Mouse (Mus musculus) hindbrain, embryonic 14.5 days (tissue): ENCODE results near the gene Dnase1l2. TPM values are rescaled to one million over a fixed set of nuclear protein-coding genes. Genes with fewer than 3 reads are reported as not detected.
A peak's percentile ranks its signal among the peaks of the same experiment; 100 is the strongest.

Source experiments
- ATAC-seq: fragments of 200-750 bp; cut with Nextera tagmentation; 2 replicates; pipeline ENCODE4 v1.8.0; 2017; ENCODE audit warnings: moderate number of reproducible peaks, mild to moderate bottlenecking, moderate TSS enrichment, moderate library complexity; ENCODE audit not compliant: low FRiP score
- DNase-seq: peaks from one replicate; pipeline ENCODE4 v3.0.0-alpha.2; 2015; ENCODE audit warnings: low spot score
- H3K27ac ChIP-seq: fragments of 300-500 bp; sonication (generic); 2 replicates; pipeline ENCODE4 v1.5.1; 2014; ENCODE audit warnings: mild to moderate bottlenecking, moderate library complexity
- H3K27me3 ChIP-seq: fragments of 300-500 bp; sonication (generic); 2 replicates; pipeline ENCODE4 v1.6.1; 2014; ENCODE audit warnings: mild to moderate bottlenecking, low read length, mixed read lengths; ENCODE audit not compliant: control insufficient read depth, insufficient read depth
- H3K36me3 ChIP-seq: fragments of 300-500 bp; sonication (generic); replicated peaks from 2 replicates; pipeline ENCODE4 v1.6.1; 2014; ENCODE audit not compliant: control insufficient read depth, insufficient read depth
- H3K4me1 ChIP-seq: fragments of 300-500 bp; sonication (generic); replicated peaks from 2 replicates; pipeline ENCODE4 v1.6.1; 2014; ENCODE audit warnings: antibody characterized with exemption, low read length, mixed read lengths; ENCODE audit not compliant: control insufficient read depth, insufficient read depth
- H3K4me2 ChIP-seq: fragments of 300-500 bp; sonication (generic); replicated peaks from 2 replicates; pipeline ENCODE4 v1.6.1; 2014; ENCODE audit warnings: mild to moderate bottlenecking, moderate library complexity
- H3K4me3 ChIP-seq: fragments of 300-500 bp; sonication (generic); replicated peaks from 2 replicates; pipeline ENCODE4 v1.5.1; 2014; ENCODE audit warnings: mild to moderate bottlenecking, low read length
- H3K9ac ChIP-seq: fragments of 300-500 bp; sonication (generic); 2 replicates; pipeline ENCODE4 v1.6.1; 2014
- H3K9me3 ChIP-seq: fragments of 300-500 bp; sonication (generic); 2 replicates; pipeline ENCODE4 v1.6.1; 2016; ENCODE audit warnings: low read length; ENCODE audit not compliant: control insufficient read depth
- WGBS: fragments of 180-500 bp; shearing (Covaris S2); extraction: QIAGEN DNeasy Blood & Tissue Kit; methylation state at CpG from one replicate; pipeline ENCODE4 v1.1.7; 2014; 5-methylcytosine and 5-hydroxymethylcytosine counted together
- polyA plus RNA-seq: library from polyadenylated mRNA; unstranded; fragments of >200 nt; fragmentation: Nextera tagmentation; extraction: Ambion mirVana; gene quantifications from 2 replicates; pipeline ENCODE4 v1.2.1, GENCODE M21; 2014

Dnase1l2 gene
- polyA plus RNA-seq, 1 experiment from 2014 or later = 6.0 TPM

DNA sequence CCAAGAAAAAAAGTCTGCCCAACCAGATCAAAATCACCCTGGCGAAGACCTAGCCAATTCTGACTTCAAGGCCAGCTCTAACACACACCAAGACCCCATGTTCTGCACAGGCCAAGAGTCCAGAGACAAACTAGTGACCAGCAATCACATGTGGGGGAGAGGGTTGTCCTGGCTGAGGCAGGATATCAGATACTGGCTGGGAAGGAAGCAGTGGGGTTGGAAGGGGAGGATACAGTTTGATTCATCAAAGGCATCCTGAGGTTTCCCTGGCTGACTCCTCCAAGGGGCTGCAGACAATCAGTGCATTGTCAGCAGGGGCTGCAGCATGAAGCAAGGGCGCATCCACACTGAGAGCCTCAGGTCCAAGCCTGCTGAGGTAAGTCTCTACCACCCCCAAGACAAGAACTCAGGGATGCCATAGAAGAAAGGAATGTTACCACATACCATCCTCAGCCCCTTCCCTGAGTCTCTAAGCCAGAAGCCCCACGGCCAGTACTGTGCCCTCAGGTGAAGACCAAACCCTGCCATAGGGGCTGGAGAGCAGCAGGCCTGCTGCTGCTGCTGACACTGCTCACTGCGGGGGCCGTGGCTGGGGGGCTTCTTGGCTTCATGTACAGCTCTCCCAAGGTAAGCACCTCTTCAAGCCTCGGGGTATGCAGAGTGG is 30.8 kb upstream of the Dnase1l2 start, which contains the start of gene Bricd5:
Gene Bricd5 (plus strand): TSS at position 273 of the 664 bp plus-strand sequence.
- no peak within 1 kb of the TSS for H3K9ac ChIP-seq
- H3K27ac ChIP-seq = no peak within 1 kb of the TSS
- no peak for DNase-seq

DNA sequence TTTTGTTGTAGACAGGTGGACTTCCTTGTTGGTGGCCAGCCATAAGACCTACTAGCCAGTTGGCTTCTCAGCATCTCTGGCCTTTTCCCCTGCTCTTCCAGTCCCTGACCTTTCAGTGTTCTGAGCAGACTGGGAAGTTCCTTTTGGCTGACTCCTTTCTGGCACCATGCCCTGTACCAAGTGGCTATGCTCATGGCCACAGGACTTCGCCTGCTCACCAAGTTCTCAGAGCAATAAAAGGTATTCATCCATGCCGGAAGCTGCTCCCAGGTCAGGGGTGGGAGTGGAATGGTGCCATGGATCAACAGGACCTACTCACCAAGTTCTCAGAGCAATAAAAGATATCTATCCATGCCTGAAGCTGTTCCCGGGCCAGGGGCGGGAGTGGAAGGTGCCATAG is 29.6 kb upstream of the Dnase1l2 start:
- no peaks in the 10 kb centered on the region for H3K9me3 ChIP-seq
- peak overlapping the region; percentile 94 for H3K4me3 ChIP-seq
- ATAC-seq (no peak), DNase-seq (no peak)
- peaks cover 52% of the 10 kb centered on the region for H3K36me3 ChIP-seq
- no peak overlapping the region for H3K27ac ChIP-seq
- H3K27me3 ChIP-seq = no peaks in the 10 kb centered on the region
- peaks cover 20% of the 10 kb centered on the region for H3K4me1 ChIP-seq
- H3K4me2 ChIP-seq = peak overlapping the region; percentile 99
- no peak overlapping the region for H3K9ac ChIP-seq
- WGBS = 86% methylated on average over 4 of the region's 4 CpGs

More for the DNA sequence above, 30.8 kb upstream of the Dnase1l2 start, which contains the start of gene Bricd5:
- 75% methylated on average over 6 of the region's 6 CpGs for WGBS
- peaks cover 20% of the 10 kb centered on the region for H3K4me1 ChIP-seq
- no peak for ATAC-seq
- no peaks in the 10 kb centered on the region for H3K9me3 ChIP-seq
- H3K27me3 ChIP-seq = no peaks in the 10 kb centered on the region
- H3K4me2 ChIP-seq = peak within 1 kb of the TSS; percentile 99; the same call in 1 of the 2 replicates
- peaks cover 52% of the 10 kb centered on the region for H3K36me3 ChIP-seq
- no peak within 1 kb of the TSS for H3K4me3 ChIP-seq

DNA sequence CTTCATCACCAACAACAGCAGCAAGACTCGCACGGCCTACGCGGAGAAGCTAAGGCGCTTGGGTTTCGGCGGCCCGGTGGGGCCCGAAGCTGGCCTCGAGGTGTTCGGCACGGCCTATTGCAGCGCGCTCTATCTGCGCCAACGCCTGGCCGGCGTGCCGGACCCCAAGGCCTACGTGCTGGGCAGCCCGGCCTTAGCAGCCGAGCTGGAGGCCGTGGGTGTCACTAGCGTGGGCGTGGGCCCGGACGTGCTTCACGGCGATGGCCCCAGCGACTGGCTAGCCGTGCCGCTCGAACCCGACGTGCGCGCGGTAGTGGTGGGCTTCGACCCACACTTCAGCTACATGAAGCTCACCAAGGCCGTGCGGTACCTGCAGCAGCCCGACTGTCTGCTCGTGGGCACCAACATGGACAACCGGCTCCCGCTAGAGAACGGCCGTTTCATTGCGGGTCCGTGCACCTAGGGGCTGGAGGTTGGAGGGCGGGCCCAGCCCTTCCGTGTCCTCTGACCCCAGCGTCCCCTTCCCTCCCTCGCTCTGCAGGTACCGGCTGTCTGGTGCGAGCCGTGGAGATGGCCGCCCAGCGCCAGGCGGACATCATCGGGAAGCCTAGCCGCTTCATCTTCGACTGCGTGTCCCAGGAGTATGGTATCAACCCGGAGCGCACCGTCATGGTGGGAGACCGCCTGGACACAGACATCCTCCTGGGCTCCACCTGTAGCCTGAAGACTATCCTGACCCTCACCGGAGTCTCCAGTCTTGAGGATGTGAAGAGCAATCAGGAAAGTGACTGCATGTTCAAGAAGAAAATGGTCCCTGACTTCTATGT is 28.0 kb upstream of the Dnase1l2 start:
- H3K9me3 ChIP-seq = no peaks in the 10 kb centered on the region
- H3K4me3 ChIP-seq = peak overlapping the region; percentile 94
- peak; percentile 21 for ATAC-seq
- H3K27me3 ChIP-seq = no peaks in the 10 kb centered on the region
- peaks cover 20% of the 10 kb centered on the region for H3K4me1 ChIP-seq
- DNase-seq = no peak
- H3K27ac ChIP-seq = peak overlapping the region; percentile 84
- H3K4me2 ChIP-seq = peak overlapping the region; percentile 99
- H3K9ac ChIP-seq = peak overlapping the region; percentile 92
- H3K36me3 ChIP-seq = peaks cover 38% of the 10 kb centered on the region
- 1% methylated on average over 68 of the region's 68 CpGs for WGBS

DNA sequence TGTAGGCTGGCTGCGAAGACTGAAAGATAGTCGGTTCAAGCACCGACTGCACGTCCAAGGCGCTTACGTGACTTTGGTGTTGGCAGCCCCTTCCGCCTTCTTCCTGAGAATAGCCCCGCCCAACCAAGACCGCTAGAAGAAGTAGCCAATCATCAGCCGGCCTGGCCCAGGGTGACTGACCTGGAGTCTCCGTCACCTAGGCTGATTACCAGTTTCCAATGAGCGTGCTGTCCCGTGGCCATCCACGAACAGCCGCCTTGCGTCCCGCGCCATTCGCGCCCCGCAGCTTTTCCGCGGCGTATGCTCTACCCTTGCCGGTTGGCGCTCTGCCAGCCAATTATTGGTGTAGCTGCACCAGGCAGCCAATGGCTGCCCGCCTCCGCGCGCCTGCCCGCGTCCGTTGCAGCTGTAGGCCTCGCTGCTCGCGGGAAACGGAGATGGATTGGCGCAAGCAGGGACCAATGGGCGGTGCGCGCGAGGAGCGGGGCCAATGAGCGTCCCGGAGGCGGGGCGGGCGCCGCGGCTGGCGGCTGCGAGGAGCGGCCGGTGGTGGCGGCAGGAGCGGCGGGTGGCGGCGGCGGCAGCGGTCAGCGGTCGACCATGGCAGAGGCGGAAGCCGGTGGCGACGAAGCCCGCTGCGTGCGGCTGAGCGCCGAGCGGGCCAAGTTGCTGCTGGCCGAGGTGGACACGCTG is 27.2 kb upstream of the Dnase1l2 start, which contains the start of the genes E4f1 and Pgp:
Gene E4f1 (minus strand): TSS at position 404 of the 693 bp plus-strand sequence.
Gene Pgp (plus strand): TSS at position 483 of the 693 bp plus-strand sequence.
- Histone ChIP-seq H3K36me3 (peaks cover 30% of the 10 kb centered on the region), H3K4me2 (peak within 1 kb of the TSS; percentile 99), H3K27ac (peak within 1 kb of the TSS; percentile 84), H3K4me3 (peak within 1 kb of the TSS; percentile 94), H3K9me3 (no peaks in the 10 kb centered on the region), H3K9ac (peak within 1 kb of the TSS; percentile 92), H3K4me1 (peaks cover 20% of the 10 kb centered on the region), H3K27me3 (no peaks in the 10 kb centered on the region)
- WGBS = under 1% methylated on average over 71 of the region's 75 CpGs
- peak; percentile 98 for ATAC-seq
- peak; percentile 100 for DNase-seq

DNA sequence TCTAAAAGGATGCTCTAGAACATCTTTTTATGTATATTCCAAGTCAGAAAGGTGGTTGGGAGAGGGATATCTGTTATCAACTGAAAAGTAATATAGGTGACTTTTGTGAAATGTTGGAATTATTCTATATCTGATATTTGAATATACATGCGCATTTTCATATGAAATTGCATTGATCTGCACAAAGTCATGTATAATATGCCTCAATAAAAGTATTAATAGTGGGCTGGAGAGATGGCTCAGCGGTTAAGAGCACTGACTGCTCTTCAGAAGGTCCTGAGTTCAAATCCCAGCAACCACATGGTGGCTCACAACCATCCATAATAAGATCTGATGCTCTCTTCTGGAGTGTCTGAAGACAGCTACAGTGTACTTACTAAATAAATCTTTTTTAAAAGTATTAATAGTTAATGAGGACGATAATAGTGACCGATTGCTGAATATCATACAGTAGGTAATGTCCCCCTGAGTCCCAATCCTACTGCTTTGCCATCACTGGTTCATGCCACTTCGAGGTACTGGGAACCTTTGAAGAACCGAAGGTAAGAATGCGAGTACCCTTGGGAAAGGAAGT is 26.5 kb upstream of the Dnase1l2 start:
- Histone ChIP-seq H3K27ac (peak overlapping the region; percentile 84), H3K4me2 (peak overlapping the region; percentile 99), H3K4me1 (peaks cover 20% of the 10 kb centered on the region), H3K4me3 (peak overlapping the region; percentile 94), H3K36me3 (peaks cover 24% of the 10 kb centered on the region), H3K9ac (peak overlapping the region; percentile 92), H3K9me3 (no peaks in the 10 kb centered on the region), H3K27me3 (no peaks in the 10 kb centered on the region)
- WGBS = 18% methylated on average over 7 of the region's 7 CpGs
- ATAC-seq (no peak), DNase-seq (no peak)

DNA sequence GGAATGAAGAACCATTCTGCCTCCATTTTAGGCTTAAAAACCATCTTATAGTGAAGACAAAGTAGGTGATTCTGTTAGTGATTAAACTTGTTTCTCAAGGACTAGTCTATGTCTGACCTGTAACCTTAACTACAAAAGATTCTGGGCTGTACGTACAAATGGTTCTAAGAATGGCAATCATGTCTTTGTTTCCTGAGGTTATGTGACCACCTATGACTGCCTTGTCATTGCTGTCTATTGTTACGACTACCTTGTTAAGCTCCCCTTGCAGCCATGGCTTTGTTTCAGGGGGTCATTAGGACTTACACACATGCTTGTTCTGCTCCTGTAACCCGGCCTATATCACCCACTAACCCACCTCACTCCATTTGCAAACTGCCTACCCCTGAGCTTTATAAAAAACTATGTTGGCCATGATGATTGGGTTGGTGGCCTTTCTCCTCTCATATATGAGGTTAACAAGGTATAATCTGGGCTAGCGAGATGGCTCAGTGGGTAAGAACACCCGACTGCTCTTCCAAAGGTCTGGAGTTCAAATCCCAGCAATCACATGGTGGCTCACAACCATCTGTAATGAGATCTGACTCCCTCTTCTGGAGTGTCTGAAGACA is 25.8 kb upstream of the Dnase1l2 start:
- Histone ChIP-seq H3K4me1 (peaks cover 20% of the 10 kb centered on the region), H3K27me3 (no peaks in the 10 kb centered on the region), H3K9me3 (no peaks in the 10 kb centered on the region), H3K9ac (no peak overlapping the region), H3K4me3 (no peak overlapping the region), H3K27ac (no peak overlapping the region), H3K4me2 (no peak overlapping the region), H3K36me3 (peaks cover 17% of the 10 kb centered on the region; the same call in 1 of the 2 replicates)
- DNase-seq (no peak), ATAC-seq (no peak)
- WGBS = 93% methylated on average over 5 of the region's 5 CpGs

DNA sequence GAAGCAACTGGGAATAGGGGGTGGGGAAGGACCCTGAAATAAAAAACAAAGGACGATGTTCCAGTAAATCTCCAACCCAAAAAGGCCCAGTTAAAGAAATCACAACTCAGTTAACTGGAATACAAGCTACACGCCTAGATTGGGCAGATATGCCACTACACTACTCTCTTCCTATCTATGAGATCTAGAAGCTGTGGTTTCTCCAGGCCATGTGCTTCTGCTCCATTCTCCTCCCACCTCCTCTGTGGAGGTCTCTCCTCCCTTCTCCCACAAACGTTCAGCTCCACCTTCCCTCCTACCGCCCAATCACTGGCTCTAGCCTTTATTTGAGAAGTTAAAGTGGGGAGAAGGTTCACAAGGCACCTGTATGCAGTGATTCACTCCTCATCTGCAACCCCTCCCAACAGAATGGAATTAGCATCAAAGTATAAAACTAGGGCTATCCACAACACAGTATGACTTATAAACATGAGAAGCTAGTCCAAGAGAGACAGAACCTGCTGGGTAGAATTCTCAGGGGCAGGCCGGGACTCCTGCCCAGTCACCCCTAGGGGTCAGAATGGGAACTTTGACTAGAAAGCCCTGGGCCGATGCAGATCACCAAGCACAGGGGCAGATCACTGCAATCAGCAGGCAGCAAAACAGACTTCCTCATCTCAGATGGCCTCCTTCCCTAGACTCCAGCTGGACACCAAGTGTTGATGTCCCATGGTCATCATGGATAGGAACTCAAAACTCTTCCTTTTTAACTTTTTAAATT is 20.6 kb upstream of the Dnase1l2 start:
- Histone ChIP-seq H3K4me2 (no peak overlapping the region), H3K36me3 (no peaks in the 10 kb centered on the region), H3K4me3 (no peak overlapping the region), H3K9me3 (no peaks in the 10 kb centered on the region), H3K9ac (no peak overlapping the region), H3K27ac (no peak overlapping the region), H3K4me1 (no peaks in the 10 kb centered on the region), H3K27me3 (no peaks in the 10 kb centered on the region)
- DNase-seq (no peak), ATAC-seq (no peak)
- WGBS = 66% methylated on average over 6 of the region's 6 CpGs

DNA sequence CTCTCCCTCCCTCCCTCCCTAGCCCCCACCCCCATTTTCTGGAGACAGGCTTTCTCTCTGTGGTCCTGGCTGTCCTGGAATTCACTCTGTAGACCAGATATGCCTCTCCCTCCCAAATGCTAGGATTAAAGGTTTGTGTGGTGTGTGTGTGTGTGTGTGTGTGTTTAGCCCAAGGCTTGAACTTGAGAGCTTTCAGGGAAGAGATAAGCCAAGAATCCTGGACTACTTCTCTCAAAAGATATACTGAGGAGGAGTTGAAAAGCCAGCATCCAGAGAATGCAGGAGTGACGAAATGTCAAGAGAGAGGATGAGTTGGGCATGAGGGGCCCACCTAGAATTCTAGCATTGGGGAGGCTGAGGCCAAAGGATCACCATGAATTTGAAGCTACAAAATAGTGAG is 20.0 kb upstream of the Dnase1l2 start:
- no peak for DNase-seq
- Histone ChIP-seq H3K4me2 (no peak overlapping the region), H3K4me1 (no peaks in the 10 kb centered on the region), H3K9ac (no peak overlapping the region), H3K36me3 (no peaks in the 10 kb centered on the region), H3K27ac (no peak overlapping the region), H3K27me3 (no peaks in the 10 kb centered on the region), H3K9me3 (no peaks in the 10 kb centered on the region), H3K4me3 (no peak overlapping the region)
- ATAC-seq = no peak
- WGBS = 100% methylated on average over 1 of the region's 1 CpGs
